Mouse (Mus musculus): ENCODE data around the gene Hba-a1. TPM values are rescaled to one million over a fixed set of nuclear protein-coding genes. Genes with fewer than 3 reads are reported as not detected.
A peak's percentile ranks its signal among the peaks of the same experiment; 100 is the strongest.
"Not testable (repeated sequence)": the region's sequence is repeated elsewhere in the genome, so short reads cannot be mapped to it uniquely, and the experiment has no call there.

Gene Hba-a1
- polyA plus RNA-seq (2015; fragmentation: Nextera tagmentation; extraction: Ambion mirVana), result 3,202 and 4,502 TPM in 2 replicates

GRCm38 (mm10) chr11:32283091-32283777 lies at the start of gene Hba-a1:
TSS of gene Hba-a1 (plus strand) at chr11:32283511.
- not testable (repeated sequence) for H3K4me2 ChIP-seq; H3K9me3 ChIP-seq; ATAC-seq (ENCODE audit: insufficient number of reproducible peaks, insufficient read depth, low FRiP score, low TSS enrichment, low read depth); H3K4me3 ChIP-seq; H3K27ac ChIP-seq; H3K4me1 ChIP-seq; H3K36me3 ChIP-seq; H3K9ac ChIP-seq
- H3K27me3 ChIP-seq, result peaks cover 21% of the 10 kb centered on the region
- 67% methylated on average over 1 of the region's 5 CpGs for WGBS

GRCm38 (mm10) chr11:32233895-32234294 lies 49.4 kb upstream of the Hba-a1 start:
- ATAC-seq (ENCODE audit: insufficient number of reproducible peaks, insufficient read depth, low FRiP score, low TSS enrichment, low read depth), result no peak
- peaks cover 28% of the 10 kb centered on the region for H3K4me1 ChIP-seq
- no peak overlapping the region for H3K4me3 ChIP-seq
- peaks cover 76% of the 10 kb centered on the region for H3K36me3 ChIP-seq
- WGBS, result 94% methylated on average over 3 of the region's 3 CpGs
- no peak overlapping the region for H3K27ac ChIP-seq
- H3K27me3 ChIP-seq, result no peaks in the 10 kb centered on the region
- no peak overlapping the region for H3K9ac ChIP-seq
- no peak overlapping the region for H3K4me2 ChIP-seq
- no peaks in the 10 kb centered on the region for H3K9me3 ChIP-seq

- H3K4me2 ChIP-seq, result no peak overlapping the region
- H3K36me3 ChIP-seq, result peaks cover 73% of the 10 kb centered on the region
- no peaks in the 10 kb centered on the region for H3K27me3 ChIP-seq
- H3K4me1 ChIP-seq, result peaks cover 28% of the 10 kb centered on the region
- H3K4me3 ChIP-seq, result no peak overlapping the region
- ATAC-seq (ENCODE audit: insufficient number of reproducible peaks, insufficient read depth, low FRiP score, low TSS enrichment, low read depth), result no peak
- H3K27ac ChIP-seq, result peak overlapping the region; percentile 28; the same call in 1 of the 2 replicates
- 86% methylated on average over 6 of the region's 6 CpGs for WGBS
- no peaks in the 10 kb centered on the region for H3K9me3 ChIP-seq
- H3K9ac ChIP-seq, result no peak overlapping the region
Measured at GRCm38 (mm10) chr11:32234816-32235485, 48.4 kb upstream of the Hba-a1 start.

- Histone ChIP-seq H3K4me2 (no peak overlapping the region), H3K9ac (no peak overlapping the region), H3K36me3 (peaks cover 73% of the 10 kb centered on the region), H3K4me1 (peaks cover 28% of the 10 kb centered on the region), H3K4me3 (no peak overlapping the region), H3K27ac (no peak overlapping the region), H3K27me3 (no peaks in the 10 kb centered on the region), H3K9me3 (no peaks in the 10 kb centered on the region)
- 16% methylated on average over 3 of the region's 3 CpGs for WGBS
- ATAC-seq (ENCODE audit: insufficient number of reproducible peaks, insufficient read depth, low FRiP score, low TSS enrichment, low read depth), result no peak
Measured at GRCm38 (mm10) chr11:32235646-32236045, 47.7 kb upstream of the Hba-a1 start.

- H3K27ac ChIP-seq, result 0 out of 2 replicates have a peak overlapping the region, but pooled peaks have one; percentile 28
- no peak overlapping the region for H3K4me3 ChIP-seq
- H3K9me3 ChIP-seq, result no peaks in the 10 kb centered on the region
- H3K9ac ChIP-seq, result 0 out of 2 replicates have a peak overlapping the region, but pooled peaks have one; percentile 6
- H3K27me3 ChIP-seq, result no peaks in the 10 kb centered on the region
- peaks cover 28% of the 10 kb centered on the region for H3K4me1 ChIP-seq
- no peak for ATAC-seq (ENCODE audit: insufficient number of reproducible peaks, insufficient read depth, low FRiP score, low TSS enrichment, low read depth)
- H3K36me3 ChIP-seq, result peaks cover 73% of the 10 kb centered on the region
- no peak overlapping the region for H3K4me2 ChIP-seq
- WGBS, result 57% methylated on average over 2 of the region's 2 CpGs
Measured at GRCm38 (mm10) chr11:32236132-32236531, 47.2 kb upstream of the Hba-a1 start.

GRCm38 (mm10) chr11:32236712-32237410 lies 46.5 kb upstream of the Hba-a1 start:
- Histone ChIP-seq H3K9ac (no peak overlapping the region), H3K4me2 (no peak overlapping the region), H3K27ac (no peak overlapping the region), H3K36me3 (peaks cover 73% of the 10 kb centered on the region), H3K4me1 (peaks cover 28% of the 10 kb centered on the region), H3K9me3 (no peaks in the 10 kb centered on the region), H3K4me3 (no peak overlapping the region), H3K27me3 (no peaks in the 10 kb centered on the region)
- 57% methylated on average over 9 of the region's 9 CpGs for WGBS
- ATAC-seq (ENCODE audit: insufficient number of reproducible peaks, insufficient read depth, low FRiP score, low TSS enrichment, low read depth), result no peak

DNA sequence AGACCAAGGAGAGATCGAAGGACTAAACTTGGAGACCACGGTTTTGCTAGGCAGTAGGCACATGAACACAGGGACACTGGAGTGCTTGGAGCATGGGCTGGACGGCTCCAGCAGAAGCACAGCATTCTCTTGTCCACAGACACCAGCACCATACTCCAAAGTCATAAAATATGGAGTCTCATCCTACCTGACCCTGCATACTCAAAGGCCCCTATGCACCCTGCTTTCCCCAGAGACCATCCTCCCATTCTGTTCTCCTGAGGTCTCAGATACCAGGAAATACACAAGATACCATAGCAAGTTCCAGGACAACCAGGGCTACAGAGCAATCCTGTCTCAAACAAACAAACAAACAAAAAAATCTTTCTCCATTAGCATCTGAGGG lies 45.9 kb upstream of the Hba-a1 start:
- WGBS, result 97% methylated on average over 3 of the region's 3 CpGs
- ATAC-seq (ENCODE audit: insufficient number of reproducible peaks, insufficient read depth, low FRiP score, low TSS enrichment, low read depth), result no peak
- no peaks in the 10 kb centered on the region for H3K27me3 ChIP-seq
- no peaks in the 10 kb centered on the region for H3K9me3 ChIP-seq
- peaks cover 72% of the 10 kb centered on the region for H3K36me3 ChIP-seq
- peaks cover 28% of the 10 kb centered on the region for H3K4me1 ChIP-seq
- no peak overlapping the region for H3K9ac ChIP-seq
- no peak overlapping the region for H3K4me3 ChIP-seq
- no peak overlapping the region for H3K27ac ChIP-seq
- no peak overlapping the region for H3K4me2 ChIP-seq

- H3K27ac ChIP-seq, result no peak overlapping the region
- WGBS, result 68% methylated on average over 5 of the region's 5 CpGs
- no peak overlapping the region for H3K4me3 ChIP-seq
- no peaks in the 10 kb centered on the region for H3K9me3 ChIP-seq
- no peak for ATAC-seq (ENCODE audit: insufficient number of reproducible peaks, insufficient read depth, low FRiP score, low TSS enrichment, low read depth)
- H3K4me1 ChIP-seq, result peaks cover 28% of the 10 kb centered on the region
- H3K4me2 ChIP-seq, result no peak overlapping the region
- H3K27me3 ChIP-seq, result no peaks in the 10 kb centered on the region
- H3K9ac ChIP-seq, result no peak overlapping the region
- H3K36me3 ChIP-seq, result peaks cover 63% of the 10 kb centered on the region
Measured at GRCm38 (mm10) chr11:32238093-32238860, 45.0 kb upstream of the Hba-a1 start.

GRCm38 (mm10) chr11:32241391-32241790 lies 41.9 kb upstream of the Hba-a1 start:
- peaks cover 69% of the 10 kb centered on the region for H3K36me3 ChIP-seq

GRCm38 (mm10) chr11:32242209-32242608 lies 41.1 kb upstream of the Hba-a1 start:
- Histone ChIP-seq H3K4me2 (no peak overlapping the region), H3K4me3 (no peak overlapping the region), H3K9me3 (no peaks in the 10 kb centered on the region), H3K27me3 (no peaks in the 10 kb centered on the region), H3K36me3 (peaks cover 70% of the 10 kb centered on the region), H3K4me1 (peaks cover 12% of the 10 kb centered on the region), H3K27ac (no peak overlapping the region), H3K9ac (no peak overlapping the region)
- ATAC-seq (ENCODE audit: insufficient number of reproducible peaks, insufficient read depth, low FRiP score, low TSS enrichment, low read depth), result no peak
- 80% methylated on average over 3 of the region's 3 CpGs for WGBS

More at GRCm38 (mm10) chr11:32241391-32241790, 41.9 kb upstream of the Hba-a1 start:
- Histone ChIP-seq H3K4me1 (peaks cover 19% of the 10 kb centered on the region), H3K27me3 (no peaks in the 10 kb centered on the region), H3K4me2 (no peak overlapping the region), H3K27ac (no peak overlapping the region), H3K4me3 (no peak overlapping the region), H3K9ac (peak overlapping the region; percentile 49), H3K9me3 (no peaks in the 10 kb centered on the region)
- no peak for ATAC-seq (ENCODE audit: insufficient number of reproducible peaks, insufficient read depth, low FRiP score, low TSS enrichment, low read depth)

Data from embryonic facial prominence, embryonic 13.5 days (tissue).